Mouse (Mus musculus): ENCODE results near the gene Ggt6.
"Not testable (repeated sequence)": the region's sequence is repeated elsewhere in the genome, so short reads cannot be mapped to it uniquely, and the experiment has no call there.

Gene Ggt6

GRCm38 (mm10) chr11:72411093-72411921, 24.0 kb upstream of the Ggt6 start, which contains the start of gene Smtnl2:
Gene Smtnl2, minus strand, starts transcription at chr11:72411713.
- DNase-seq (ENCODE audit: low spot score): no peak

DNA sequence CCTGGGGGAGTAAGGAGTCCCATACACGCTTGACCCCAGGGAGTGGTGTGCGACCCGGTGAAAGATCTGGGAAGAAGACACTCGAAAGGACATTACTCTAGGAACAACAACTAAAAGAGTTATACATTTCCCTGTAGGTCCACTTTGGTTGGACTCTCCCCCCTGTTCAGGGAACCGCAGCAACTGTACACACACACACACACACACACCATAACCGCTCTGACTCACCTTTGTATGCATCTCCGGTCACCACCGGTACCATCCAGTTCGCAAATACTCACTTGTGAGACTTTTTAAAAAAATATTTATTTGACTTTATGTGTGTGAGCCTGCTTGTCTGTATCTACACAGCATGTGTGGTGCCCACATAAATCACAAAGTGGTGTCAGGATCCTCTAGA, 23.4 kb upstream of the Ggt6 start:
- no peak for DNase-seq (ENCODE audit: low spot score)

DNA sequence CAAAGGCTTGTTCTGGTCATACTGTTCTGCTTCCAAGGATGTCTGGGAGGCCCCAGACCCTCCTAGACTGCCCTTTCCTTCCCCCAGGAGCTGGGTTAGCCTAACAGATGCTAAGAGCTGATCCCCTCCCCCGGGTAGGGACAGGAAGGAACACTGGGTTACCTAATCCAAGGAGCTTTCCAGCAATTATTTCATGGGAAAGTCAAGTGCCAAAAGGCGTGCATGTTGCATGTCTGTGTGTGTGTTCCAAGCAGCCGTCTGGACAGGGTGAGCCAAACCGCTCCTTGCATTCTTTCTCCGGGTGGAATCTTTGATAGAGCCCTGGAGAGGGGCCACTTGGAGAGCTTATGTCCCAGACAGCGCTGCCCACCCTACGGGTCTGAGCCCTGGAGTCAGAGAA, 22.3 kb upstream of the Ggt6 start:
- DNase-seq (ENCODE audit: low spot score): no peak

- no peak for DNase-seq (ENCODE audit: low spot score)
Measured at GRCm38 (mm10) chr11:72413601-72414190, 21.6 kb upstream of the Ggt6 start.

GRCm38 (mm10) chr11:72415155-72415554, 20.2 kb upstream of the Ggt6 start:
- DNase-seq (ENCODE audit: low spot score): peak; percentile 77

- no peak for DNase-seq (ENCODE audit: low spot score)
Measured at GRCm38 (mm10) chr11:72416666-72417065, 18.7 kb upstream of the Ggt6 start.

DNA sequence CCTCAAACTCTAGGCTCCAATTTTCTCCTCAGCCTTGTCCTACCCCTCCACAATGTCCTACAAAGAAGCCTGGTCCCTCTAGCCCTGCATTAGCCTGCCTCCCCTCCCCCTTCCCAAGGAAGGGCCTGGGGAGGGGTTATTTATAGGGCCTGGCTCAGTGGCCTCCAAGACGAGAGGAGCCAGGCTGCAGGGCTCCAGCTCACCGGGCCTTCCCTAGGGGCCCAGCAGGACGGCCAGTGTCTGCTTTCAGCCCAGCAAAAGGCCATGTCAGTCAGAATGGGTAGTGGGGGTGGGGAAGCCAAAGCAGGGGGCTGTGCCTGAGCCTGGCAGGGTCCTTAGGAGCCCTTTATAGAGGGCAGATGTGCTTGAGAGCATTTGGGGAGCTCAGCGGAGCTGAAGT, 17.9 kb upstream of the Ggt6 start:
- DNase-seq (ENCODE audit: low spot score): no peak

GRCm38 (mm10) chr11:72418227-72418626, 17.1 kb upstream of the Ggt6 start:
- no peak for DNase-seq (ENCODE audit: low spot score)

DNA sequence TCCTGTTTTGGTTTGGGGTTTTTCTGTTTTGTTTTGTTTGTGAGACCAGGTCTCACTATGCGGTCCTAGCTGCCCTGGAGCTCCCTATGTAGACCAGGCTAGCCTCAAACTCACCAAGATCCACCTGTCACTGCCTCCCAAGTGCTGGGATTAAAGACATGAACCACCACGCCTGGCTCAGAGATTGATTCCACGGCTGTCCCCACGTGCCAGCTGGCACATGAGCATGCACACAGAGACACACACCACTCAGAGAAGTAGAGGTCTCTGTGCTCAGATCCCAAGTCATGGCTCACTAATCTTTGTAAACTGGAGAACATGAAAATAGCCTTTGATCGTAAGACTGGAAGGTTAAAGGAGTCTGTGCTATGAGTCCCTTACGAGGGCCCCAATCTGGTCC, 16.3 kb upstream of the Ggt6 start:
- no peak for DNase-seq (ENCODE audit: low spot score)

GRCm38 (mm10) chr11:72420460-72421122, 14.7 kb upstream of the Ggt6 start:
- no peak for DNase-seq (ENCODE audit: low spot score)

DNA sequence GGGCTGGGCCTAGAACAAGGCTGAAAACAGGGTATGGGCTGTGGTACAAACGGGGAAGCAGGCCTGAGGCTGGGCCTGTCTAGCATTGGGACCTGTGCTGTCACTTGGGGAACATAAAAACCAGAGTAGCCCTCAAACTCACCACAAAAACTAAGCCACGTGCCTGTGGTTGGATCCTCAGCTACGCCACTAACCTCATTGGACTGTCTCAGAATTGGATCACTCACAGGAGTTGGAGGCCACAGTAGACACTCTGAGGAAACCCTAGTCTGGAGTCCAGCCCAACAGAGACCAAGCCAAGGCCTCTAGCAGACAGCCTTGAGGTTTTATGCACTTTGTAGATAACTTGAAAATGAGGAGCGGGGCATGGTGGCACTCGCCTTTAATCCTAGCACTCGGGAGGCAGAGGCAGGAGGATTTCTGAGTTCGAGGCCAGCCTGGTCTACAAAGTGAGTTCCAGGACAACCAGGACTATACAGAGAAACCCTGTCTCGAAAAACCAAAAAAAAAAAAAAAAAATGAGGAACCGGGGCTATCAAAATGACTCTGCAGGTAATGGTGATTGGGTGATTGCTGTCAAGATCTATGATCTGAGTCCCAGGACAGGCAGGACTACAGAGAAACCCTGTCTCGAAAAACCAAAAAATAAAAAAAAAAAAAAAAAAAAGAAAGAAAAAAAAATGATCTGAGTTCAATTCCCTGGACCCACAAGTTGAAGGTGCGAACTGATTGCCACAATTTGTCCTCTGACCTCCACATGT, 13.6 kb upstream of the Ggt6 start:
- no peak for DNase-seq (ENCODE audit: low spot score)

DNA sequence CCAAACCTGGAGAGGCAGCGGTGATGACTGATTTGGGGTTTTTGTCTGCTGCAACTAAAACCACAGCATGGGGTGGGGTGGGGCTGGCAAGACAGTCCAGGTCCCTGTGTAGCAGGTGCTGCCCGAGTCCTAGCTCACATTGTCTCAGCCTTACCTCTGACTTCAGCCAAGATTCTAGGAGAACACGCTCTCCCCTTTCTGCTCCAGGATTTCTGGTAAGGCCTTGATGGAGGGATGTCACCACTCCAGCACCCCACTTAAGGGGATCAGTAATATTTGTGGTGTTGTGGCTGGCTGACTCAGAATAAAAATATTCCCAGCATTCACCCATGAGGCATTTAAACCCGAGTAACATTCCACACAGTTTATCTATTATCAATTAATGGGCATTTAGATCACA, 11.6 kb upstream of the Ggt6 start:
- DNase-seq (ENCODE audit: low spot score): no peak

GRCm38 (mm10) chr11:72425201-72425600, 10.1 kb upstream of the Ggt6 start:
- no peak for DNase-seq (ENCODE audit: low spot score)

DNA sequence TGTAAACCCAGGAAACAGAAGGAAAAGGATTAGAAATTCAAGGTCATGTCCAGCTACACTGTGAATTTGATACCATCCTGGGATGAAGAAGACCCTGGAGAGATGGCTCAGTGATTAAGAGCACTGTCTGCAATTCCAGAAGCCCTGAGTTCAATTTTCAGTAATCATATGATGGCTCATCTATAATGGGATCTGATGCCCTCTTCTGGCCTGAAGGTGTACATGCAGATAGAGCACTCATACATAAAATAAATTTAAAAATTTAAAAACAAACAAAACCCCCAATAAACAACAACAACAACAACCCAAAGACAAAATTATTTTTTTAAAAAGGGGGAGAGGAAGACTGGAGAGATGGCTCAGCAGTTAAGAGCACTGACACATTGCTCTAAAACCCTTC, 8.4 kb upstream of the Ggt6 start:
- DNase-seq (ENCODE audit: low spot score): no peak

- peak; percentile 88 for DNase-seq (ENCODE audit: low spot score)
Measured at GRCm38 (mm10) chr11:72428694-72429093, 6.6 kb upstream of the Ggt6 start.

DNA sequence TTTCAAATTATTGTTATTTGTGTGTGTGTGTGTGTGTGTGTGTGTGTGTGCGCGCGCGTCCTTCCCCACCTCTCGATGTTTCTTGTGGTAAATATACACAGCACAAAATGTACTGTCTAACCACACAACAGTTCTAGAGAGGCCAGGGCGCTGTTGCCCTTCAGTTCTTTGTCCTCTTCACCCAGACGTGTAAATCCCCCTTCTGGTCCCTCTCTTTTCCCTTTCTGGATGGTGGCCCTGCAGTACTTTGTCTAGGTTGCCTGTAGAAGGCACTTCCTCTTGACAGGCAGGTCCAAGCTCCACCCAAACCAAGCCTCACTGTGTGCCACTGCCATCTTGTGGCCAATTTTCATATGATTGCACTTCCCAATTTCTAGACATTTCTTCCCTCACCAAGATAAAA, 6.0 kb upstream of the Ggt6 start:
- DNase-seq (ENCODE audit: low spot score): peak; percentile 80

DNA sequence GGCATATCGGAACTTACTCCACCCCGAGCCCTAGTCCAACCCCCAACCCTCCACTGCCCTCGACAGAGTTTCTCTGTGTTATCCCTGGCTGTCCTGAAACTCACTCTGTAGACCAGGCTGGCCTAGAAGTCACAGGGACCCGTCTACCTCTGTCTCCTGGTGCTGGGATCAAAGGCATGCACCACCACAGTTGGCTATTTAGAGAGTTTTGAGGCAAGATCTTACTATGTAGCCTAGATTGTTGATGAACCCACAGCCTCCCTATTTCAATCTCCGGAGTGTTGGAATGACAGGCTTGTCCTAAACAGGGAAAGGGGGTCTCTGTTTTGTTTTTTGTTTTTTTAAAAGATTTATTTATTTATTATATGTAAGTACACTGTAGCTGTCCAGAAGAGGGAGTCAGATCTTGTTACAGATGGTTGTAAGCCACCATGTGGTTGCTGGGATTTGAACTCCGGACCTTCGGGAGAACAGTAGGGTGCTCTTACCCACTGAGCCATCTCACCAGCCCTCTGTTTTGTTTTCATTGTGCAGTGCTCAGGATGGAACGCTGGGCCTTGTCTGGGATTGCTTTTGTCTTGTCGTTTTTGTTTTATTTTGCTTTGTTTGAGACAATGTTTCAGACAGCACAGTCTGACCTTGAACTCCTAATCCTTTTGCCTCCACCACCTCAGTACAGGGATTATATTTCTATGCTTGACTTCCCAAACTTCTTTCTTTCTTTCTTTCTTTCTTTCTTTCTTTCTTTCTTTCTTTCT, 4.8 kb upstream of the Ggt6 start:
- not testable (repeated sequence) for DNase-seq (ENCODE audit: low spot score)

GRCm38 (mm10) chr11:72435694-72436045, 344 bp downstream of the Ggt6 start:
- DNase-seq (ENCODE audit: low spot score): no peak

DNA sequence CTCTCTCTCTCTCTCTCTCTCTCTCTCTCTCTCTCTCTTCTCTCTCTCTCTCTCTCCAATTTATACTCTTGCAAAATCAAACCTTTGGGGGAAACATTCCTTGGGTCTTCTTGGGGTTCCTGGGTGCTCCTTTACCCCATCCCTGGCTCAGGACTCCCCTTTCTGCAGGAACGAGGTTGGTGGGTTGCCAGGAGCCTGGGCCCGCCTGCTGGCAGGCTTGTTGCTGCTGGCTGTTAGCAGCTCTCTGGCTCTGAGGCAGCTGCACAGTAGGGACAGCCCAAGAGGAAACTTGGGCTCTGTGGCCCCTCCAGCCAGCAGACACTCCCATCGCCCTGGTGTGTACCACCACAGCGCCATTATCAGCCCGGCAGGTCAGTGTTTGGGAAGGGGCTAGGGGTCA, 945 bp downstream of the Ggt6 start:
- no peak for DNase-seq (ENCODE audit: low spot score)

DNA sequence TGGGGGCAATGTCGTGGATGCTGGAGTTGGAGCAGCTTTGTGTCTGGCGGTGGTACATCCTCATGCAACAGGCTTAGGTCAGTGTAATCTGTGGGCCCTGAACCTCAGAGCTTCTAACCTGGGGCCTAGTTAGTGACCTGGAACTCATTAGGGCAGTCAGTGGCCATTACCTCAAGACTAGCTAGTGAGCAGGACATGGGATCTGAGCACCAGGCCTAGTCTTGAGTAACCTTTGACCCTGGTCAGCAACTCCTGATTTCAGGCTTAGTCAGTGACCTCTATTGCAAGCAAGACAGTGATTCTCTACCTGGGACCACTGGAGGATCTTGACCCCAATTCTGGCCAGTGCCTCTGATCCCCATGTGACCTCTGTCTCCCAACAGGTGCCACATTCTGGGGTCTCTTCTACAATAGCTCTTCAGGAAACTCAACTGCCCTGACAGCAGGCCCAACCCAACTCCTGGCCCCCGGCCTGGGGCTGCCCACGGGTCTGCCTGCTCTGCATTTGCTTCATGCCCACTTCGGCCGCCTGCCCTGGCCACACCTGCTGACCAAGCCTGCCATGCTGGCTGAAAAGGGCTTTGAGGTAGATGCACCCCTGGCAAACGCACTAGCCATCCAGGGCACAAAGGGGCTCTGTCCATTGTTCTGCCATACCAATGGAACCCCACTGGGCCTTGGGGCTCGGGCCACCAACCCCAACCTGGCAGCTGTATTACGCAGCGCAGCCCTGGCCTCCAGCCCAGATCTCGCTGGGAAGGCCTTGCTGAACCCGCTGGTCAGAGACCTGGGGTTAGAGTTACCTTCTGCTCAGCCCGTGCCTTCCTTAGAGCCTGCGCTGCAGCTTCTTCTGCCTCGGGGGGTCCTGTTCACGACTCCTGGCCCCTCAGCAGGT, 1.7 kb downstream of the Ggt6 start:
- DNase-seq (ENCODE audit: low spot score): no peak

DNA sequence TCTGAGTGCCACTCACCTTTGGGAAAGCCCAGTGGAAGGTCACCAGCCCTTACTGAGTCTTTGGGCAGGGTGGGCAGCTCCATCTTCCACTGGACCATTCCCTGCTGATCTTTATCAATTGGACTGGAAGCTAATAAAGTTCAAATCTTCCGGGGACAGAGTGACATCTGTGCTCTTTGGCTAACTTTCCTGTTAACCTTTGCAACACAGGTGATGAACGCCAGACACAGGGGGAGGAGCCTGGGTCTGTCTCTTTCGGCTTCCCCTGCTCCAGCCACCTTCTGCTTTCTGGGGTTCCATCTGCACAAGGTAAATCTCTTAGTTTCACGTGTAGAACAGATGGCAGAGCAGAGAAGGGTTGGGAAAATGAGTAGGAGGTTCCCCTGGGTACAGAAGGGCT, 3.1 kb downstream of the Ggt6 start:
- DNase-seq (ENCODE audit: low spot score): no peak

Measured in c-Kit-positive CD71-positive TER-119-positive erythroid progenitor cells, embryonic 14.5 days (primary cell).